Mouse (Mus musculus) ES-Bruce4 (cell line): ENCODE results near the gene Kdr.

Source experiments
- CTCF ChIP-seq: IDR thresholded peaks from one replicate; pipeline ENCODE4 v1.8.1; 2011; ENCODE audit warnings: low read depth, low read length
- EP300 ChIP-seq: IDR thresholded peaks from 2 replicates; pipeline ENCODE4 v1.6.1; 2011; ENCODE audit warnings: low read depth, low read length; ENCODE audit not compliant: insufficient read depth
- POLR2A ChIP-seq: IDR thresholded peaks from one replicate; pipeline ENCODE4 v1.8.1; 2011; ENCODE audit warnings: low read length; ENCODE audit not compliant: insufficient read depth

- TF ChIP-seq CTCF: no peak
- TF ChIP-seq POLR2A: no peak
- TF ChIP-seq EP300: no peak
These were observed 18.4 kb downstream of the Kdr start for GRCm38 (mm10) chr5:75959809-75960208.
